Mouse (Mus musculus) lung, embryonic 14.5 days (tissue): ENCODE measurements at regions not wholly inside any gene's neighbourhood (a gene's known extent, or its start where the extent isn't known, plus 50 kb on each side); places are given as distances from the start of the nearest gene placed in this dataset.

Experiments
- ATAC-seq: fragments of 200-750 bp; cut with Nextera tagmentation; 2 replicates; pipeline ENCODE4 v1.8.0; 2017; ENCODE audit warnings: mild to moderate bottlenecking, moderate TSS enrichment, moderate library complexity; ENCODE audit not compliant: insufficient read depth
- DNase-seq: peaks from one replicate; pipeline ENCODE4 v3.0.0-alpha.2; 2015
- H3K27ac ChIP-seq: fragments of 300-500 bp; sonication (generic); 2 replicates; pipeline ENCODE4 v1.5.1; 2014; ENCODE audit warnings: low read depth, mild to moderate bottlenecking, moderate library complexity
- H3K27me3 ChIP-seq: fragments of 300-500 bp; sonication (generic); 2 replicates; pipeline ENCODE4 v1.6.1; 2014; ENCODE audit warnings: low read length, control low read depth; ENCODE audit not compliant: insufficient read depth
- H3K36me3 ChIP-seq: fragments of 300-500 bp; sonication (generic); 2 replicates; pipeline ENCODE4 v1.6.1; 2014; ENCODE audit warnings: control low read depth; ENCODE audit not compliant: insufficient read depth
- H3K4me1 ChIP-seq: fragments of 300-500 bp; sonication (generic); 2 replicates; pipeline ENCODE4 v1.6.1; 2014; ENCODE audit warnings: antibody characterized with exemption, control low read depth; ENCODE audit not compliant: insufficient read depth
- H3K4me2 ChIP-seq: fragments of 300-500 bp; sonication (generic); 2 replicates; pipeline ENCODE4 v1.6.1; 2014; ENCODE audit warnings: mild to moderate bottlenecking
- H3K4me3 ChIP-seq: fragments of 300-500 bp; sonication (generic); 2 replicates; pipeline ENCODE4 v1.5.1; 2014; ENCODE audit warnings: low read depth, low read length
- H3K9ac ChIP-seq: fragments of 300-500 bp; sonication (generic); 2 replicates; pipeline ENCODE4 v1.6.1; 2014
- H3K9me3 ChIP-seq: fragments of 300-500 bp; sonication (generic); 2 replicates; pipeline ENCODE4 v1.6.1; 2016; ENCODE audit warnings: low read depth, low read length, control low read depth
- CTCF ChIP-seq: IDR thresholded peaks from 2 replicates; pipeline ENCODE4 v1.5.1; 2016; ENCODE audit warnings: antibody characterized with exemption, low read depth
- WGBS: fragments of 180-500 bp; shearing (Covaris S2); extraction: QIAGEN DNeasy Blood & Tissue Kit; methylation state at CpG from one replicate; pipeline ENCODE4 v1.1.7; 2014; 5-methylcytosine and 5-hydroxymethylcytosine counted together

DNA sequence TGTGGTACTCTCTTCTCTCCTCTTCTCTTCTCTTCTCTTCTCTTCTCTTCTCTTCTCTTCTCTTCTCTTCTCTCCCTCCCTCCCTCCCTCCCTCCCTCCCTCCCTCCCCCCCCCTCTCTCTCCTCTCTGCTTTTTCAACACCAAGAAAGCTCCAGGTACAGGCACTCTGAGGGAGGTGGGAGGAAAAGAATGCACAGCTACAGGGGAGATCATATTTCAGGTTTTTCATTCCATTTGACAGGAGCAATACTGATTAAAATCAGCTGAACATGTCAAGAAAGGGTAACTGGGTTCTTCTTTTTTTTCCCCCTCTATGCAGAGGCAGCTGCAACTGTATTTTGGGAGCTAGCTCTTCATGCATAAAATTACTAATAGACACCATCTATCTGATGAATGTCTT is 368.8 kb upstream of the Rack1 start:
- ATAC-seq = no peak

DNA sequence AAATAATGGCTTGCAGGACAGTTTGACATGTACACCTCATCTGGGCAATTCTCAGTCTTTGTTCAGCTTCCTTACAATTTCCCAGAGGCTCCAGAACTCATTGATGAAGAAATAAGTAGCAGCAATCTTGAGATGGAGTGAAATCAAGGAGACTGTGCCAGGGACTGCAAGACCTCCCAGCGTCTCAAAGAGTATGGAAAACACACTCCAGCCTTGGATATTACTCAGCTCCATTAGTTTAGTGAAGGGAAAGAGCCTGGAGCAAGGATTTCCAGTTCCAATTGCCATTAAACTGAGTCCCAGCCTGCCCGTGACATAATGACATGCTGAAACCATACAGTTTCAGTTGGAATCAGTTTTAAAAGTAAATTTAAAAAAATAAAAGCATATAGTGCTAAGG is 372.7 kb upstream of the Rack1 start:
- Histone ChIP-seq H3K4me1 (no peaks in the 10 kb centered on the region), H3K36me3 (no peaks in the 10 kb centered on the region), H3K27ac (no peak overlapping the region), H3K4me3 (no peak overlapping the region), H3K4me2 (no peak overlapping the region), H3K27me3 (no peaks in the 10 kb centered on the region), H3K9ac (no peak overlapping the region), H3K9me3 (no peaks in the 10 kb centered on the region)
- ATAC-seq = no peak
- TF ChIP-seq CTCF = no peak
- peak; percentile 35 for DNase-seq
- 43% methylated on average over 2 of the region's 2 CpGs for WGBS

More for the DNA sequence above, 368.8 kb upstream of the Rack1 start:
- TF ChIP-seq CTCF = no peak
- no peaks in the 10 kb centered on the region for H3K36me3 ChIP-seq
- no peak overlapping the region for H3K9ac ChIP-seq
- no peak overlapping the region for H3K4me3 ChIP-seq
- DNase-seq = no peak
- H3K27ac ChIP-seq = no peak overlapping the region
- no peaks in the 10 kb centered on the region for H3K9me3 ChIP-seq
- H3K4me2 ChIP-seq = no peak overlapping the region
- H3K4me1 ChIP-seq = no peaks in the 10 kb centered on the region
- H3K27me3 ChIP-seq = no peaks in the 10 kb centered on the region

DNA sequence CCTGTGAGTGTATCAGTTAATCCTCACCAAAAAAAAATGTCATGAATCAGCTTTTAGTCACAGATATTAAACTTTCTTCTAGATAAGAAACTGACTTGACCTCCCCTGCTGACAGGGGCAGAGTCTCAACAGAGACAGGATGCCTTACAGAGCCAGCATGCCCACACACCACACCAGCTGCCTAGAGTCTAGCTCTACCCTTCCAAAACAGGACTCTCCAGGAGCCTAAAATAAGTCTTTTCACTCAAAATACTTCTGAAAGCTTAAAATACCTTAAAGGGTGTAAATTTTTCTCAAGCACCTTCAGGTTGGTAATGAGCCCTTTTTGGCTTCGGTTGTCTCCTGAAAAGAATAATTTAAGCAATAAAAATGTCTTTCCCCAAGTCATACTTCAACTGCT is 373.7 kb upstream of the Rack1 start:
- no peak for TF ChIP-seq CTCF
- ATAC-seq (no peak), DNase-seq (no peak)
- no peak overlapping the region for H3K27ac ChIP-seq
- WGBS = 80% methylated on average over 1 of the region's 1 CpGs
- H3K4me3 ChIP-seq = no peak overlapping the region
- H3K27me3 ChIP-seq = no peaks in the 10 kb centered on the region
- H3K36me3 ChIP-seq = no peaks in the 10 kb centered on the region
- H3K9me3 ChIP-seq = no peaks in the 10 kb centered on the region
- no peak overlapping the region for H3K4me2 ChIP-seq
- no peaks in the 10 kb centered on the region for H3K4me1 ChIP-seq
- no peak overlapping the region for H3K9ac ChIP-seq

DNA sequence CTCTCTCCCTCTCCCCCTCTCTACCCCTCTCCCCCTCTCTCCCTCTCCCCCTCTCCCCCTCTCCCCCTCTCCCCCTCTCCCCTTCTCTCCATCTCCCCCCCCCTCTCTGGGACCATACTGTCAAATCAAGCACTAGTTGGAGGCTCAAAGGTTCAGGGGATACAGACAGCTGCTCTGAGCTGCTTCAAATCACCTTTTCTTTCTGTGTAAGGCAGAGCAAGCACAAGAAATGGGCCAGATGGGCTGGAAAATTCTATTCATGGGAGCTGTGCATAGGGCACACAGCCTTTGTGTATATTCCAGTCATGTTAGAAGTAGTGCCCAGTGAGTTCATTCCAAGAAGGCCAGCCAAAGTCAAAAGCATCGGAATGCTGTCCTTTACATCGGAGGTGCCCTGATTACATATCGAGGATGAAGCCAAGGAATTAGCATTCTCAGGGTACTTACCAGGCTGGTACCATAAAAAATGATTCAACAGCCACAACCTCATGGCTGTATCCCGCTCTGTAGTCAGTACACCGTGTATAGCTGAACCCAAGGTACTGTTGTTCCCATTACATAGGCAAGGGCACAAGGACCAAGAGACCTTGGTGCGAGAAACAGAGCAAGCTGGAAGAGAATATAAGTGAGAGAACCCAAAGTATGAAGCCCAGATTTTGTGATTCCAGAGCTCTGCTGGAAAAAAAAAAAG is 381.9 kb upstream of the Rack1 start:
- Histone ChIP-seq H3K4me2 (no peak overlapping the region), H3K27ac (no peak overlapping the region), H3K9ac (no peak overlapping the region), H3K9me3 (no peaks in the 10 kb centered on the region), H3K4me3 (no peak overlapping the region), H3K4me1 (no peaks in the 10 kb centered on the region), H3K27me3 (no peaks in the 10 kb centered on the region), H3K36me3 (no peaks in the 10 kb centered on the region)
- WGBS = 84% methylated on average over 6 of the region's 6 CpGs
- no peak for ATAC-seq
- no peak for TF ChIP-seq CTCF
- no peak for DNase-seq

DNA sequence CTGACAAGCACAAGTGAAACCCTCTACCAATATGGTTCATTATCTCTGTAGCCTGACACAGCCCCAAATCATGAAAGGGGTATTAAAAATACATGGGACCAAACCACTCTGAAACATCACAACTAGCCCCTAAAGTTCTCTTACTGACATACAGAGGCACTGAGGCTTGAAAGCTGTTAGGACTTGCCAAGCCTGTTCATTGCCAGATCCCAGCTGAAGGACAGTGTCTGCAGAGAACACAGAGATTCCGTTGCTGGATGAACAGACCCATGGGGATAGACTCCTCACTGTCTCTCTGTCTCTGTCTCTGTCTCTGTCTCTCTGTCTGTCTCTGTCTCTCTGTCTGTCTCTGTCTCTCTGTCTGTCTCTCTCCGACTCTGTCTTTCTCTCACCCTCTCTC is 382.5 kb upstream of the Rack1 start:
- no peak for TF ChIP-seq CTCF
- Histone ChIP-seq H3K4me1 (no peaks in the 10 kb centered on the region), H3K4me3 (no peak overlapping the region), H3K27ac (no peak overlapping the region), H3K36me3 (no peaks in the 10 kb centered on the region), H3K27me3 (no peaks in the 10 kb centered on the region), H3K4me2 (no peak overlapping the region), H3K9me3 (no peaks in the 10 kb centered on the region), H3K9ac (no peak overlapping the region)
- DNase-seq = no peak
- ATAC-seq = no peak
- 70% methylated on average over 2 of the region's 2 CpGs for WGBS

DNA sequence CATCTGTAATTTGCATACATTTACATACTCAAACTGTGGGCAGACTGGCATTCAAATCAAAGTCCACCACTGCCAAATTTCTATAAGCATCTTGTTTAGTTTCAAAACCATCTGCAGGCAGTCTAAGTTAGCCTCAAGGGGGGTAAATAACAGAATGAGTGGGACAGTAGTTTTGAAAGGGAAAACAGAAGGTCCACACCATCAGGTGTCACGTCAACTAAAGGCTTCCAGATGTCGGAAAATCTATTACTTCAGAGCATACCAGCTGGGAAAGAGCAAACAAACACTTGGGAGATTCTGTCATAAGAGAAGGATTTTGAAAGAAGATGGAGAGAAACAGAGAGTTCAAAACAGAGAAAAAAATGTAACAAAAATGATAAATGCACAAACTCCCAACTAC is 402.1 kb upstream of the Rack1 start:
- Histone ChIP-seq H3K9me3 (no peaks in the 10 kb centered on the region), H3K4me3 (no peak overlapping the region), H3K27me3 (no peaks in the 10 kb centered on the region), H3K4me1 (no peaks in the 10 kb centered on the region), H3K4me2 (no peak overlapping the region), H3K9ac (no peak overlapping the region), H3K27ac (no peak overlapping the region), H3K36me3 (no peaks in the 10 kb centered on the region)
- peak; percentile 86 for ATAC-seq
- 16% methylated on average over 2 of the region's 2 CpGs for WGBS
- DNase-seq = peak; percentile 92
- TF ChIP-seq CTCF = no peak

DNA sequence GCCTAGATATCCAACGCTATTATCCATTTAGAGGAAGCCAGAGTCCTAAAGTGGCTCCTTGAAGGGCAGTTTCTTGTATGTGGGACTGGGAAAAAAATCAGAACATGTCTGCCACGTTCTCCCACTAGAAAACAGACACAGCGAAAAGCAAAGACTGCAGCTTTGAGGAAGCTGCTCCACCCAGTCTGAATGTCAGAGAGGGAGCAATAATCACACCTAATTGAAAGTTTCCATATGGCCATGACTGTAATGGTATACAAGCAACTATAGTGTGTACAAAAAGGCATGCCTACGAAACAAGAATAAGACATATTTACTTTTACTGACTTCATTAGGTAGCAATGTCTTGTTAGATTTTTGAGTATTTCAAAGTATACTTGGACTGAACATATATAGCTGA is 392.7 kb upstream of the Sgcd start:
- Histone ChIP-seq H3K27ac (no peak overlapping the region), H3K36me3 (no peaks in the 10 kb centered on the region), H3K9me3 (no peaks in the 10 kb centered on the region), H3K9ac (no peak overlapping the region), H3K4me3 (no peak overlapping the region), H3K27me3 (no peaks in the 10 kb centered on the region), H3K4me2 (no peak overlapping the region), H3K4me1 (no peaks in the 10 kb centered on the region)
- no peak for TF ChIP-seq CTCF
- WGBS = 49% methylated on average over 4 of the region's 4 CpGs
- DNase-seq = peak; percentile 66
- no peak for ATAC-seq

DNA sequence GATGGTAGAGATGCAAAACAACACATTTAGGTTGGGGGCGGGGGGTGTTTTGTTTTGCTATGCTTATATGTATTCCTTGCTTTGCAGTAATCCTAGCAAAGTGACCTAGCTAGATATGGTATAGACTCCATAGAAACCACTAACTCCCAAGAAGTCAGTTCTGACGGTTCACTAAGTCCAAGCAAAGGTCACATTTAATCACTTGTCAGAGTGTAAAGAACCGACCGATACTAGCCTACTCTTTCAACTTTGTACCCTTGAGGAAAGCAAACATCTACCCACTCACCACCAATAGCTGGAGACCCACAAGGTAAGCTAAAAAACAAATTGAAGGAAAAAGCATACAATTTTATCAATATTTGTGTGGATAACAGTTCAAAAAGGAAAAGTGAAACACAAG is 389.3 kb upstream of the Sgcd start:
- 46% methylated on average over 4 of the region's 4 CpGs for WGBS
- DNase-seq (no peak), ATAC-seq (no peak)
- no peak overlapping the region for H3K27ac ChIP-seq
- no peak for TF ChIP-seq CTCF
- H3K4me2 ChIP-seq = no peak overlapping the region
- no peaks in the 10 kb centered on the region for H3K4me1 ChIP-seq
- no peaks in the 10 kb centered on the region for H3K36me3 ChIP-seq
- H3K4me3 ChIP-seq = no peak overlapping the region
- no peak overlapping the region for H3K9ac ChIP-seq
- no peaks in the 10 kb centered on the region for H3K27me3 ChIP-seq
- no peaks in the 10 kb centered on the region for H3K9me3 ChIP-seq
